Mouse (Mus musculus): Measurements from ENCODE around the gene Bgn. TPM values are rescaled to one million over a fixed set of nuclear protein-coding genes. Genes with fewer than 3 reads are reported as not detected.

The Bgn gene
- polyA plus RNA-seq, 1 experiment from 2014 or later, result 17.0 TPM

GRCm38 (mm10) chrX:73506577-73506976 is 23.2 kb downstream of the Bgn start:
- 56% methylated on average over 4 of the region's 4 CpGs for WGBS (ENCODE audit: insufficient replicate concordance)
- no peak overlapping the region for H3K9ac ChIP-seq (ENCODE audit: low read depth, low read length)
- H3K9me3 ChIP-seq (replicated peaks; ENCODE audit: control insufficient read depth, low read length), result no peaks in the 10 kb centered on the region
- ATAC-seq (ENCODE audit: low read depth), result no peak
- H3K4me3 ChIP-seq (ENCODE audit: low read depth, low read length), result no peak overlapping the region
- no peak overlapping the region for H3K27ac ChIP-seq (ENCODE audit: low read length)
- no peaks in the 10 kb centered on the region for H3K36me3 ChIP-seq (ENCODE audit: control insufficient read depth, insufficient read depth)
- no peak overlapping the region for H3K4me2 ChIP-seq (ENCODE audit: low read depth, low read length)
- no peaks in the 10 kb centered on the region for H3K4me1 ChIP-seq (ENCODE audit: control insufficient read depth, low read depth, low read length)
- peaks cover 28% of the 10 kb centered on the region for H3K27me3 ChIP-seq (ENCODE audit: control insufficient read depth, insufficient read depth, low read depth, low read length)

- H3K9me3 ChIP-seq (replicated peaks; ENCODE audit: control insufficient read depth, low read length), result no peaks in the 10 kb centered on the region
- H3K4me2 ChIP-seq (ENCODE audit: low read depth, low read length), result no peak overlapping the region
- no peaks in the 10 kb centered on the region for H3K36me3 ChIP-seq (ENCODE audit: control insufficient read depth, insufficient read depth)
- peaks cover 5% of the 10 kb centered on the region; the same call in 1 of the 2 replicates for H3K27me3 ChIP-seq (ENCODE audit: control insufficient read depth, insufficient read depth, low read depth, low read length)
- H3K4me3 ChIP-seq (ENCODE audit: low read depth, low read length), result no peak overlapping the region
- 52% methylated on average over 3 of the region's 3 CpGs for WGBS (ENCODE audit: insufficient replicate concordance)
- H3K27ac ChIP-seq (ENCODE audit: low read length), result no peak overlapping the region
- H3K9ac ChIP-seq (ENCODE audit: low read depth, low read length), result no peak overlapping the region
- H3K4me1 ChIP-seq (ENCODE audit: control insufficient read depth, low read depth, low read length), result no peaks in the 10 kb centered on the region
- no peak for ATAC-seq (ENCODE audit: low read depth)
Observed at GRCm38 (mm10) chrX:73509209-73509608, 25.8 kb downstream of the Bgn start.

DNA sequence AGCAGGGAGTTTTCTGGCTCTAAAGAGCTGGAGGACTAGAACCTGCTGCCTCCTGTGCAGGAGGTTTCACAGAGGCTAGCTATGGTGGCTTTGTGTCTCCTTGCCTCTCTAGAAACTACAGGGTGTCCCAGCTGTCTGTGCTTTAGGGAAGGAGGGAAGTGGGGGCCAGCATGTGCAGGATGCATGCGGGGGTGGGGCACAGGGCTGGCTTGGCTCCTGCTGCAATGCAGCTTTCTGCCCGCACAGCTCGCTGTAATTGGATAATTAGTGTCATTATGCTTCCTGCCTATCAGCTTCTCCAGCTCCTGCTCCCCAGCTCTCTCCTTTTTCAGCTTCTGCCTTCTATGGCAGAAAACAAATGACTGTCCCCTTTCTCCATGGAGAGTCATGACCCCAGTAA is 29.5 kb downstream of the Bgn start:
- no peak overlapping the region for H3K27ac ChIP-seq (ENCODE audit: low read length)
- H3K9me3 ChIP-seq (replicated peaks; ENCODE audit: control insufficient read depth, low read length), result no peaks in the 10 kb centered on the region
- H3K4me1 ChIP-seq (ENCODE audit: control insufficient read depth, low read depth, low read length), result no peaks in the 10 kb centered on the region
- no peak overlapping the region for H3K4me3 ChIP-seq (ENCODE audit: low read depth, low read length)
- no peak overlapping the region for H3K4me2 ChIP-seq (ENCODE audit: low read depth, low read length)
- ATAC-seq (ENCODE audit: low read depth), result no peak
- no peaks in the 10 kb centered on the region for H3K36me3 ChIP-seq (ENCODE audit: control insufficient read depth, insufficient read depth)
- no peak overlapping the region for H3K9ac ChIP-seq (ENCODE audit: low read depth, low read length)
- 40% methylated on average over 3 of the region's 3 CpGs for WGBS (ENCODE audit: insufficient replicate concordance)
- H3K27me3 ChIP-seq (ENCODE audit: control insufficient read depth, insufficient read depth, low read depth, low read length), result no peaks in the 10 kb centered on the region; the same call in 1 of the 2 replicates

DNA sequence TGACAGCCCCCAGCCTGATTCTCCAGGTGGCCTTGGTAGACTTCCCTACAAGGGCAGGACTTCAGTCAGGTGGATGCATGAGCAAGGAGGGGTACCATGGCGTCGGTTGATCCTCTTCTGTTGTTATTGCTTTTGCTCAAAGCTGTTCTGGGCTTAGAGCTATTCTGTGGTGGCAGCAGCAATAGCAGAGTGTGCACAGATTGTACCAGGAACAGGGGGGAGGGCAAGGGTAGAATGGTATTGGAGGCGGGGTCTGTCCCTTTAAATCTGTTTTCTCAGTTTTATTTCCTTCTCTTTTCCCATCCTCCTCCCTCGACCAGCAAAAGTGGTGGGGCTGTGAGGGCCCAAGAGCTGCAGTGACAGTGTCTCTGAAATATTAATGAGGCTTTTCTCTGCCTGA is 33.2 kb downstream of the Bgn start:
- no peaks in the 10 kb centered on the region for H3K9me3 ChIP-seq (replicated peaks; ENCODE audit: control insufficient read depth, low read length)

GRCm38 (mm10) chrX:73517060-73517600 is 33.7 kb downstream of the Bgn start:
- Histone ChIP-seq H3K36me3 (ENCODE audit: control insufficient read depth, insufficient read depth) (no peaks in the 10 kb centered on the region), H3K27ac (ENCODE audit: low read length) (no peak overlapping the region), H3K4me1 (ENCODE audit: control insufficient read depth, low read depth, low read length) (no peaks in the 10 kb centered on the region), H3K4me2 (ENCODE audit: low read depth, low read length) (no peak overlapping the region), H3K9ac (ENCODE audit: low read depth, low read length) (no peak overlapping the region), H3K9me3 (replicated peaks; ENCODE audit: control insufficient read depth, low read length) (no peaks in the 10 kb centered on the region), H3K4me3 (ENCODE audit: low read depth, low read length) (no peak overlapping the region), H3K27me3 (ENCODE audit: control insufficient read depth, insufficient read depth, low read depth, low read length) (no peaks in the 10 kb centered on the region)
- no peak for ATAC-seq (ENCODE audit: low read depth)

More for the DNA sequence above, 33.2 kb downstream of the Bgn start:
- Histone ChIP-seq H3K4me1 (ENCODE audit: control insufficient read depth, low read depth, low read length) (no peaks in the 10 kb centered on the region), H3K27me3 (ENCODE audit: control insufficient read depth, insufficient read depth, low read depth, low read length) (no peaks in the 10 kb centered on the region; the same call in 1 of the 2 replicates), H3K4me3 (ENCODE audit: low read depth, low read length) (no peak overlapping the region), H3K36me3 (ENCODE audit: control insufficient read depth, insufficient read depth) (no peaks in the 10 kb centered on the region), H3K9ac (ENCODE audit: low read depth, low read length) (no peak overlapping the region), H3K27ac (ENCODE audit: low read length) (no peak overlapping the region), H3K4me2 (ENCODE audit: low read depth, low read length) (no peak overlapping the region)
- 42% methylated on average over 4 of the region's 4 CpGs for WGBS (ENCODE audit: insufficient replicate concordance)
- no peak for ATAC-seq (ENCODE audit: low read depth)

GRCm38 (mm10) chrX:73520692-73521091 is 37.3 kb downstream of the Bgn start:
- no peak overlapping the region for H3K9ac ChIP-seq (ENCODE audit: low read depth, low read length)
- H3K36me3 ChIP-seq (ENCODE audit: control insufficient read depth, insufficient read depth), result no peaks in the 10 kb centered on the region
- ATAC-seq (ENCODE audit: low read depth), result no peak

DNA sequence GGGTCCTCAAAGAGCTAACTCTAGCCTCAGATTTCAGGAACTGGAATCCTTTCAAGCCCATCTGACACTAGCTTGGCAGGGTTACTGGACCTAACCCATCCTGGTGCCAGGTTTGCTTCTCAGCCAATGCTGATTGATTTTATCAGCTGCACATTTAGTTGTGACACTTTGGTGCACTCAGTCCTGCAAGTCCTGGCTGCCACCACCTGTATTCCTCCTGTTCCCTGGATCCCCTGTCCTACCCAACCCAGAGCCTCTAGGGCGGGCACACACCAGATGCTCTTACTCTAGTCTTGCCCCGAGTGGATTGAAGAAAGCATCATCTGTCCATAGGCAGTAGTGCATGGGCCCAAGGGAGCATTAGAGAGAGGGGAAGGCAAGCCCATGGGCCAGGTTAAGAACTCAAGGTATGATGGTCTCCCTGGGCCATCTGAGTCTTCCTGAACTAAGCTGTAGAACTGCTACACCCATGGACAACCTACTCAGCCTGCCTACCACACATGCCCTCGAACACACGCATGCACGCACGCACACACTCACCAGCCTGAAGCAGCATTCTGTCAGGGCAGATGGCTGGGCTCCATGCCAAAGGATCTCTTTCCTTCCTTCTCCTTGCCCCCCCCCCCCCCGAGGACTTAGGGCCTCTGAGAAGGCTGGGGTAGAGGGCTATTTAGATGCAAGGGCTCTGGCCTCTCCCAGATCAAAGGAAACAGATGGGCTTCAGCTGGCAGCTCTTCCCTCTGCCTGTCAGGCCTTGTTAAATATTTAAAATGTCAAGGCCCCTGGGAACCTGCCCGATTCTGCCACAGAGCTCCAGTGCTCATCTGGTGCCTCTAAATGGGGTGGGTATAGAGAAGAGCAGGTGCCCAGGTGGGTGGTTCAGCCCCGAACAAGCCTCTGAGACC is 41.2 kb downstream of the Bgn start:
- no peak overlapping the region for H3K4me2 ChIP-seq (ENCODE audit: low read depth, low read length)
- no peak for ATAC-seq (ENCODE audit: low read depth)
- no peaks in the 10 kb centered on the region for H3K36me3 ChIP-seq (ENCODE audit: control insufficient read depth, insufficient read depth)
- no peaks in the 10 kb centered on the region; the same call in 1 of the 2 replicates for H3K27me3 ChIP-seq (ENCODE audit: control insufficient read depth, insufficient read depth, low read depth, low read length)
- no peak overlapping the region for H3K4me3 ChIP-seq (ENCODE audit: low read depth, low read length)
- H3K27ac ChIP-seq (ENCODE audit: low read length), result no peak overlapping the region
- H3K9me3 ChIP-seq (replicated peaks; ENCODE audit: control insufficient read depth, low read length), result no peaks in the 10 kb centered on the region
- H3K9ac ChIP-seq (ENCODE audit: low read depth, low read length), result no peak overlapping the region
- WGBS (ENCODE audit: insufficient replicate concordance), result 63% methylated on average over 8 of the region's 9 CpGs
- no peaks in the 10 kb centered on the region for H3K4me1 ChIP-seq (ENCODE audit: control insufficient read depth, low read depth, low read length)

More at GRCm38 (mm10) chrX:73520692-73521091, 37.3 kb downstream of the Bgn start:
- Histone ChIP-seq H3K4me3 (ENCODE audit: low read depth, low read length) (no peak overlapping the region), H3K4me1 (ENCODE audit: control insufficient read depth, low read depth, low read length) (no peaks in the 10 kb centered on the region), H3K4me2 (ENCODE audit: low read depth, low read length) (no peak overlapping the region), H3K27me3 (ENCODE audit: control insufficient read depth, insufficient read depth, low read depth, low read length) (no peaks in the 10 kb centered on the region), H3K9me3 (replicated peaks; ENCODE audit: control insufficient read depth, low read length) (no peaks in the 10 kb centered on the region), H3K27ac (ENCODE audit: low read length) (no peak overlapping the region)
- 38% methylated on average over 3 of the region's 3 CpGs for WGBS (ENCODE audit: insufficient replicate concordance)

DNA sequence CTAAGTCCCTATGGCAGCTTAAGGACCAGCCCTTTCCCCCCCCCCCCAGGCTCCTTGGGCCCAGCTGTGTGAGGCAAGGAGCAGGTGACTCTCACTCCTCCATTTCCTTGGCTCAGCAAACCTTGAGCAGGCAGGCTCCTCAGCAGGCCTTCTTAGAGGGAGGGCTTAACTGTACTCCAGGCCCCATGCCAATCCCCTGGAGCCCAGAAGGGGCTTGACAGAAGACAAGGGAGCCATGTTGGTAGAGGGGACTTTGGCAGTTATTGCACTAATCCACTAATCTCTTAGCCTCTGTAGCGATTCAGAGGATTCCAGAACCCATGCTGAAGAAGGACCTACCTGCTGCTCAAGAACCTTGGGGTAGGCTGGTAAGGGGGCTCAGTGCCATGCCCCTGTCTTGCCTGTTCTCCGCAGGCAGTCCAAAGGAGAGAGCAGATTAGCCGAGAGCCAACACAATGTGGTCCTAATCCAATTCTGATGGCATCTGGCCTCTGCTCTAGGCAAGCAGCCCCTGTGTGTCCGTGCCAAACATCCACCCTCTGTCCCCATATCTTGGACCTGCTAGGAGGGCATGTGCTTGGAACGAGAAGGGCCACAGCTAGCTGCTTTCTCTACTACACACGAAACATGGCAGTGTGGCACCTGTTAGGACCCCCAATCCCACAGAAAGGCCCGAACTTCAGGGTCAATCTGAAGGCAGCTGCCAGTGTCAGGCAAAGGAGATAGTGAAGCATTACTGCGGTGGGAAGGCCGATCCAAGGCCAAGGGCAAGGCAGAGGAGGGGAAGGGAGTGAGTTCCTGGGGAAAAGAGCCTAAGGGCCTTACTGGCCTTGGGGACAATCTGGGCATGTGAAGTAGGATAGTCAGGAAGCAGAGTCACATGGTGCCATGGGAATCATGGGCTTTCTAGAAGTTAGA is 42.1 kb downstream of the Bgn start:
- no peak overlapping the region for H3K4me3 ChIP-seq (ENCODE audit: low read depth, low read length)
- H3K4me2 ChIP-seq (ENCODE audit: low read depth, low read length), result no peak overlapping the region
- H3K27ac ChIP-seq (ENCODE audit: low read length), result no peak overlapping the region
- no peak overlapping the region for H3K9ac ChIP-seq (ENCODE audit: low read depth, low read length)
- H3K9me3 ChIP-seq (replicated peaks; ENCODE audit: control insufficient read depth, low read length), result no peaks in the 10 kb centered on the region
- no peaks in the 10 kb centered on the region for H3K4me1 ChIP-seq (ENCODE audit: control insufficient read depth, low read depth, low read length)
- no peak for ATAC-seq (ENCODE audit: low read depth)
- 54% methylated on average over 9 of the region's 9 CpGs for WGBS (ENCODE audit: insufficient replicate concordance)
- H3K36me3 ChIP-seq (ENCODE audit: control insufficient read depth, insufficient read depth), result no peaks in the 10 kb centered on the region
- H3K27me3 ChIP-seq (ENCODE audit: control insufficient read depth, insufficient read depth, low read depth, low read length), result no peaks in the 10 kb centered on the region; the same call in 1 of the 2 replicates
